Mouse (Mus musculus): Measurements from ENCODE around the gene Prrt3.

Prrt3 gene

DNA sequence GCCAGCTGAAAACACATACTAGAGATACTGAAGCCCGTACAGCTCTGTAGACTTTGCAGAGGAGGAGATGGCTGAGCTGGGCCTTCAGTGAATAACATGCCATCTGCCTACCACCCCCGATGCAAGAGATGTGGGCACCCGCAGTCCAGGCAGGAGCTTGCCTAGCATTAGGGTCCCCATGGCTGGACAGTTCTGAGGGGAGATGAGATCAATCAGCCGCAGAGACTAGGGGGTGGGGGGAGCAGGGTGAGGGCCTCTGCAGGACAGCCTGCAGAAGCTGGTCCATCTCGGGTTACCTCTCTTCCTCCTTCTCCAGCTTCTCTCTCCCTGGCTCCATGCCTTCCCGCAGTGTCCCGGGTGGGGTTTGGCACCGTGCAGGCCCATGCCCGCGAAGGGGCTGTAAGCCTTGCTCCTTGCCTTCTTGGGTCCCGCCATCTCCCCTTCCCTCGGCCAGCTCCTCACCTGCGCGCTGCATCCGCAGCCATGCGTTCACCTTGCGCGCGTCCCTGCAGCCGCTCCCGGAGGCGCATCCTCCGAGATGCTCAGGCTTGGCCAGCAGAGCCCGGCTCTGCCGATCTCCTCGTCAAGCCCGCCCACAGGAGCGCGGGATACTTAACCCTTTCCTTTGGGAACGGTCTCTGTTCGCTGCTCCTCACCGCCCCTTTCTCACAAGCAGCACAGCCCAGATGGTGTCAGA lies at the start of gene Prrt3:
Prrt3 (minus strand) TSS at position 544 of the 697 bp plus-strand sequence.
- DNase-seq, result peak; percentile 85

DNA sequence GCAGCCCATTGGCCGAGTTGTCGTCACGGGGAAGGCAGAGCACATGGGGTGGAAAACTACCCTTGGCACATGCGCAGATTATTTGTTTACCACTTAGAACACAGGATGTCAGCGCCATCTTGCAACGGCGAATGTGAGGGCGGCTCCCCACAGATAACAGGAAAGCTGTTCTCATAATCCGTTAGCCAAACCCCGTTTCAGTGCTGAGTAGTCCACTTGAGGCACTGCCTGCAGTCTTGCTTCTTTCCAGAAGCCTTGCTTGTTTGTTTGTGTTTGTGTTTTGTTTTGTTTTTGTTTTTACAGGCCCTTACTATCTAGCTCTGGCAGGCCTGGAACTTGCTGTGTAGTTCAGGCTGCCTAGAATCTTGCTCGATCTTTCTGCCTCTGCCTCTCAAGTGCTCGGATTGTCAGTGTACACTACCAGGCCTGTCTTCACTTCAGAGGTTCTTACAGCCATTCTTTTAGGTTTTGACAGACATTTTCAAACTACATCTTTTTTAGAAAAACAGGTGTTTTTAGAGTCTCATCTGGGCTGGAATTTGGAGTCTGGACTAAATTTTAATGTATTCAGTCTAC lies 42.3 kb upstream of the Prrt3 start:
- no peak for DNase-seq

DNA sequence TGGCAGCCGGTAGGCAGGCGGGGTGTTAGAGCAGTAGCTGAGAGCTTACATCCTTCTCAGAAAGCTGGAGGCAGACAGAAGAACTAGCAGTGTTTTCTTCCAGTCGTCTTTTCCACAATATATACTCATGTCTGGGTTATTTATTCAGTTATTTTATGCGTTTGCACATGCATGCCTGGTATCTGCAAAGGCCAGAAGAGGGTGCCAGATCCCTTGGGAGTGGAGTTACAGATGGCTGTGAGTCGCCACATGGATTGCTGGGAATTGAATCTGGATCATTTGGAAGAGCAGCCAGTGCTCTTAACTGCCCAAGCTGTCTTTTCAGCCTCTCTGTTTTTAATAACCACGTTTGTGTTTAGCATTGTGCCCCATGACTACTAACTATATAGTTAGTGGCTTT lies 39.9 kb upstream of the Prrt3 start:
- no peak for DNase-seq

DNA sequence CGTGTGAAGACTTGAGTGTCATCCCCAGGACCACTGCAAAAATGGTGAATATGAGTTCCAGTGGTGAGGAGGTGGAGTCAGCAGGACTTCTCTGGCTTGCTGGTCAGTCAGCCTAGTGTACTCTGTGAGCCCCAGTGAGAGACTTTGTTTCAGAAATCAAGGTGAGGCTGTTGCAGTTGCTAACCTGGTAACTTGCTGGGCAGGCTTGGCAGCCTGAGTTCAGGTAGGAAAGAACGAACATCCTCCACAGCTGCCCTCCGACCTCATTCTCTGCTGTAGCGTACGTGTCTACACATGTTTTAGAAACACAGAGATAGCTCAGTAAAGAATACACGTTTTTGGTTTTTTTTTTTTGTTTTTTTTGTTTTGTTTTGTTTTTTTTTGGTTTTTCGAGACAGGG lies 33.2 kb upstream of the Prrt3 start:
- DNase-seq, result no peak

DNA sequence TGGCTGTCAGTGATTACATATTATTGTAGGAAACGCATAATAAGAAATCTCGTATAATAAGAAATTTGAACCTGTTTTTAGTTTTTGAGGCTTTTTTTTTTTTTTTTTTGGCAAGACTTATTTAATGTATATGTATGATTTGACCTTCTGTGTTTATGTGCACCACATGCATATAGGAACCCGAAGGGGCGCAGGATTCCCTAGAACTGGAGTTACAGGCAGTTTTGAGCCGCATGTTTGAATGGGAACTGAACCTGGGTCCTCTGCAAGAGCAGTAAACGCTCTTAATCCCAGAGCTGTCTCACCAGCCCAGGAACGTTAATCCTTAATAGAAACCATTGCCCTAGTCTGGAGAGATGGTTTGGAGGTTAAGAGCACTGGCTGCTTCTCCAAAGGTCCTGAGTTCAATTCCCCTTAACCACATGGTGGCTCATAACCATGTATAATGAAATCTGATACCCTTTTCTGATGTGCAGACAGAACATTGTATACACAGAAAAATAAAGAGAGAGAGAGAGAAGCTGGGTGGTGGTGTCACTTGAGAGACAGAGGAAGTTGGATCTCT lies 30.2 kb upstream of the Prrt3 start:
- no peak for DNase-seq

DNA sequence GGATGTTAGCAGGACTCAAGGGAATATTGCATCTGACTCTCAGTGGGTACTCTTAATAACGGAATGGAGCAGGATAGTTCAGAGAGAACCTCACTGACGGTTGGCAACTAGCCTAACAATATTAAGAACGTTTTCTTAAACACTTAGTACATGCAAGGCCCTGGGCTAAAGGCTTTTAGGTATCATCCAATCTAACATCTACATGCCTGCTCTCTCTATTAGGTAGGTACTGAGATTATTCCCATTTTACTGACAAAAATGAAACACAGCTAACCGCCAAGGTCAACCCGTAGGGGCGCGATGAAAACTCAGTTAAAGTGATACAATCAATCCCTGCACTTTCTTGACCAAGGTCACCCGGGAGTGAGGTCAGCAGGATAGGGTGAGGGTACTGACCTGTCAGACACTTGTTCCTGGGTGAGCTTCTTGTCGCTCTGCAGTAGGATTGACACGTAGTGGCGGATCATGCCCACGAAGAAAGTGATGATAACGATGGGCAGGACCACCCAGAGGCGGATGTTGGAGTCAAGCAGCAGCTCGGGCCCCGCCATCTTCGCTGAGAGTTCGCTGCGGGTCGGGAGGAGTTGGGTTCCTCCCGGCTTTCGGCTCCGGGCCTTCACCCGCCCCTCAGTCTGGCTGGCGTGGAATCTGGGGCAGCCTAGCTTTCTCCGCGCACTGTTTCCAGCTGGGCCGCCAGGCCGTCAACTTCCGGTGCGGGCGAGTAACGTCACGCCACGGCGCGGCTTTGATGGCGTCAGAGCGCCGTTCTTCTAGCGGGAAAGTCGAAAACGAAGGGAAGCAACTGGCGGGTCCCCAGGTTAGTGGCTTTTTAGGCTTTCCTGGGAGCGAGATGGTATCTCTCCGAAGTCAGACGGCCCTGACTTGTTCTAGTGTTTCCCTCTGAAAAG lies 29.5 kb upstream of the Prrt3 start, which contains the start of the genes Emc3 and Fancd2:
Emc3 (minus strand) TSS at position 721 of the 908 bp plus-strand sequence.
Fancd2 (plus strand) TSS at position 751 of the 908 bp plus-strand sequence.
- peak; percentile 91 for DNase-seq

DNA sequence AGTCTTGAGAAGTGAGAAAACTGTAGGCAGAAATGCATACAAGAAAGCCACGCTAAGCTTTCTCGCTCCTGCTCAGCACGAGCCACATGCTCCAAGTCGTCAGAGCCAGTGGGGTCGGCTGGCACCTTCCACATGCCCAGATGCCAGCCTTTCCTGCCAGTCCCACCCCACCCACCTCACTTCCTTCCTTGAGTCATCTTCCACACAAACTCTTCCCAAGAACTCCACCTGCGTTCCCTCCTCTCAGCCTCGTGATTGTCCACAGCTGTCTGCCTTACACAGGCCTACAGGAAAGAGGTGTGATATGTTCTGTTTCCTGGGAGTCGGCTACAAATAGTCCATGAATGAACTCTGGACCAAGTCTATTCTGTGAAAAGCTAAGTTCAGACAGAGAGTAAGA lies 21.7 kb upstream of the Prrt3 start:
- DNase-seq, result peak; percentile 42

DNA sequence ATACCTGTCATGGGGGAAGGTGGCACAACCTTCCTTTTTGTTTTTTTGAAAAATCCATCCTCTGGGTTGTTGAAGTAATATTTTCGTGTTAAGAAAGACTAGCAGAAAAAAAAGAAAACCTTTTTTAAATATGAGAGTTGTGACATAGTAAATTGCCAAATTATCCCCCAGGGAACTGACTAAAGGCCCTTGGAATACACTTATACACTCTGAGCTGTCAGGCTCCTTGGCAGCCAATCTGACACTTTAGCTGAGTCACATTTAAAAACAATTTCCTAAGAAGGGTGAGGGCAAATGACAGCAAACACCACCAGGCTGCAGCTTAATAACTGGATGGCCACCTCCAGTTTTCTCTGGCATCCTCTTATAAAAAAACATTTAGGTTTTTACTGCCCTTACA lies 20.6 kb upstream of the Prrt3 start:
- DNase-seq, result no peak

DNA sequence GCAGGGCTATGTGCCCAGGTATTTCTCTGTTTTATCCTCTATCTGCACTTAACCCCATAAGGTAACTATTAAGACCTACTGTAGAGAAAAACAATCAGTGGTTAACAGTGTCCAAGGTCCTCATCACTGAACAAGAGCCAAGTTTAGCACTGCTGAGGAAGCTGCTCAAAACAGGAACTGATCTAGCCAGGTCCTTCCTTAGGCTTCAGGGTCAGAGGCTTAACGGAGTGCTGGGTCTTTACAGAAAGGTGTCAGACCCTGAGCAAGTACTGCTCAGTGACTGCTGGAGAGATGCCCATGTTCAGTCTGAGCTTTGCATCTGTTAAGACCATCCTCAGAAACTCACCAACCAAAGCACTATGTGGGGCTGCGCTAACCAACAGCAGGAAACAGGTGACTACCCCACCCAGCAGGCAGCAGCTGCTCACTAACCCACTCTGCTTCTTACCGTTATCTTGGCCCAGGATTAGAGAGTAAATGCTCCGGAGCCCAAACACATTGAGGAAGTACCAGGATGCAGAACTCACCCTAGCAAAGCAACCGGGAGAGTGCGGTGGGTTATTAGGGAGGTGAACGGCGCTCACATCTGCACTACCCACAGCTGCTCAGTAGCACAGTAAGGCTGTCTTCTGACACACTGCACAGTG lies 15.8 kb upstream of the Prrt3 start:
- DNase-seq, result no peak

DNA sequence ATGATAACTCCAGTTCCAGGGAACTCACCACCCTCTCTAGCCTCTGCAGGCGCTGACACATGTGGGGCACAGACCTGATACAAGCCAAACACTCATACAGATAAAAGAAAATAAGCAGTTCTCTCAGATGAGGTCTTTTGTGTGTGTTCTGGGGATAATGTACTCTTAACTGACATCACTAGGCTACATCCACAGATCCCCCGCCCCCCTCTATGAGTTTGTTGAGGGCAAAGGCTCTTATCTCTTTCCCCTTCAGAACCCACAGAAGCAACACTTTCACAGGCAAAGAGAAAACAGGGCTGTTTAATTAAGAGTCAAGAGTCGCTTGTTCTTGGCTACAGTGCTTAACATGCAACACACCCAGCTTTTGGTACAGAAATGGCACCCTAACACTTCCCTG lies 12.9 kb upstream of the Prrt3 start:
- DNase-seq, result no peak

DNA sequence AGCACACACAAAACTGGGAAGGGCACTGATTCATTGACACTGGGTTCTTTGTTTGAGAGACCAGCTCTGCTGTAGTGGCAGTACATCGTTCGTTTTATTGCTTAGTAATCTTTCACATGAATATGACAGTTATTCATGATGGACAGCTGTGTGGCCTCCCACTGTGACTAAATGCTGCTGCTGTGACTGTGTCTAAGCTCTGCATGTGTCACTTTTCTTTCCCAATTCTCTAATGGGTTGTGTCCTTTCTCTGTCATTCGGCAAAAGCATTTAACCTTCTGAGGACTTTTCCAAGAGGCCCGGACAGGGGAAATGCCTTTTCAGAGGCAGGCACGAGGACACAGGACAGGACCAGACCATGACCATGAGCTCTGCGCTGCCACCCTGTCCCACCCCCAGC lies 12.2 kb upstream of the Prrt3 start:
- no peak for DNase-seq

DNA sequence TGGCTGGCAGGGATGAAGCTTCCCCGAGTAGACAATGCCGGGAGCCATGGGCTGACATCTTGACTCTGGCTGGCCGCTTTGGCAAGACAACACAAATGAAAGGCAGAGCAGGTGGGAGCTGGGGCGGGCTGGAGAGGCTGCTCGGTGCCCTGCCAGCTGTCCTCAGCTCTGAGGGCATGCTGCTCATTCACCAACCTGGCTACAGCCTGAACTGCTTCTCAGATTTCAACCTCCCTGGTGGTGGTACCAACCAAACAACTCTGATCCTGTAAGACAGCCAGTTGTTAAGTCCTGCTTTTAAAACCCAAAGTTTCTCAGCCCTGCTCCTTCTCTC lies 7.2 kb upstream of the Prrt3 start:
- DNase-seq, result no peak

DNA sequence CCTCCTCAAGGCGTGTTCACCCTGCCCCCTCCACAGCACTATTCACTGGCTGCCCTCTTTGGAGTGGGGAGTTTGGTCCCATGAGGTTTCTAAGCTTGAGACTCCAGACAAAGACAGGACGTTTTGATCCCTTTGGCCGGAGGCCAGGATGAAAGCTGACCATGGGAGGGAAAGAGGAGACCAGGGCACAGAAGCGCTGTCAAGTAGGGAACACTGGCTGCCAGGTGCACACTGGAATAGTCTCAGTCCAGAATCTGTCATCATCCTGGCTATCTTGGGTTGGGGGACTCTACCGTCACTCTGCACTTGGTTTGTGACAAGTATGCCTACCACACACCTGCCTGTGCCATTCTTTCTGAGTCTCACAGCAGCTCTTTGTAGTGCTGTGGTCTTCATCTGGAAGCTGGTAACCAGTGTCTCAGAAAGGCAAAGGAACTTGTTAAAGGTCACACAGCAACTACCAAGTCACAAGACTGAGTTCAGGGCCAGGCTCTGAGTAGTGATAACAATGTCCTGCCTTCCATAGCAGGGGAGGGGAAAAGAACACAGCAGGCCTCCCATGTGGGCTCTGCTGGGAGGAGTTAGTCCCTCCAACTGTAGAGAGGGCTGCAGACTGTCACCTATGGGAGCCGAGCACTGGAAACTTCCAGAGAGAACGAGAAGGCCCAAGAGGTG lies 6.7 kb upstream of the Prrt3 start:
- no peak for DNase-seq

DNA sequence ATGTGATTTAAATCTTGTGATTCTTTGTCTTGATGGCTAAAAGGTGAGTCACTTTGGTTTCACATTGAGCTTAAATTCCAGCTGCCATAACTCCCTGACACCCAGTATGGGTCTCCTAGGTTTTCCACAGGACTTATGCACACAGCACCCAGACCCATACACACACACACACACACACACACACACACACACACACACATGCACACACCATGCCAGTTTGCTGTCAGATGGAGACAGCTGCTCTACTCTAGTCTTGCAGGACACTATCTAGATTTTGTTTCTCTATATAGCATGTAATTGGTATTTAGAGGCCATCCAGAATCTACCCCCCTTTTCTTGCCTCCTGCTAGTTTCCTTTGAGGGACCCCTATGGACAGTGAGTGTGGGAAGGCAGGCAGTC lies 5.4 kb upstream of the Prrt3 start:
- DNase-seq, result no peak

DNA sequence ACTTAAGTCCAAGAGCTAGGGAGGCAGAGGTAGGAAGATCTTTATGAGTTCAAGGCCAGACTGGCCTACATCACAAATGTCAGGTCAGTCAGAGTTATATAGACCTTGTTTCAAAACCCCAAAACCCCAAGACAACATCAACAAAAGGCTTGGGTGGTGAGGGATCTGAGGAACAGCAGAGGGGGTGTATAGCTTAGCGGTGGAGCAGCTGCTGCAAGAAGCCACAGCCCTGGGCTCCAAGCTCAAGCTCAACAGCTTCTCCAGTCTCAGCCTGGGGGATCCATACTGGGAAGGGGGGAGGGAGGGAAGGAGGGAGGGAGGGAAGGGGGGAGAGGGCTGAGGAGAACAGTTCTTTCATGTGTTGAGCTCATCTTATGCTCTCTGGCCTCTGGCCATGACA lies 4.0 kb upstream of the Prrt3 start:
- DNase-seq, result no peak

DNA sequence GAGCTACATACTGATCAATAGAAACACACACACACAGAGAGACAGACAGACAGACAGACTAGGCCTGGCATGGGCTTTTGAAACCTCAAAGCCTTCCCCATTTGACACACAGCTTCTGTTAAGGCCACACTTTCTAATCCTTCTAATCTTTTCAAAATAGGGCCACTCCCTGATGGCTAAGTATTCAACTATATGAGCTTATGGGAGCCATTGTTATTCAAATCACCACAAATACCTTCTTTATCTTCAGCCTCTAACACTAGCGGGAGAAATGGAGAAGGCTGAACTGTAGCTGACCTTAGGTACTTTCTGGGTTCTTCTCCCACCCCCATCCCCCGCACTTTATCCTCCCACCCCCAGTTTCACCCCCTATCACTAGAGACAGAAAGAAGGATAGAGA lies 1.1 kb upstream of the Prrt3 start:
- no peak for DNase-seq

DNA sequence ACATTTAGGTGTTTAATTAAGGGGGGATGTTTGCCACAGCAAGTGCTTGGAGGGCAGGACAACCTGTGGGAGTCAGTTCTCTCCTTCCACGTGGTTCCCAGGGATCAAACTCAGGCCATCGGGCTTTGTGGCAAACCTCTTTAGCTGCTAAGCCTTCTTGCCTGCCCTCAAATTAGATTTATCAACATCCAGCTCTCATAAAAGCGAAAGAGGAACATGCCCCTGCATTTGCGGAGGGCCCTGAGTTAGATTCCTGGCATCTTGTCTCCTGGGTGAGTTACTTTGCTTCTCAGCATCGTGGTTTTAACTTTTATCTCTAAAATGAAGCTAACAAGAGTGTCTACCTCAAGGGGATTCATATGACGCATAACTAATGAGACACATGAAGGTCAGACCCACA lies 2.4 kb downstream of the Prrt3 start:
- no peak for DNase-seq

DNA sequence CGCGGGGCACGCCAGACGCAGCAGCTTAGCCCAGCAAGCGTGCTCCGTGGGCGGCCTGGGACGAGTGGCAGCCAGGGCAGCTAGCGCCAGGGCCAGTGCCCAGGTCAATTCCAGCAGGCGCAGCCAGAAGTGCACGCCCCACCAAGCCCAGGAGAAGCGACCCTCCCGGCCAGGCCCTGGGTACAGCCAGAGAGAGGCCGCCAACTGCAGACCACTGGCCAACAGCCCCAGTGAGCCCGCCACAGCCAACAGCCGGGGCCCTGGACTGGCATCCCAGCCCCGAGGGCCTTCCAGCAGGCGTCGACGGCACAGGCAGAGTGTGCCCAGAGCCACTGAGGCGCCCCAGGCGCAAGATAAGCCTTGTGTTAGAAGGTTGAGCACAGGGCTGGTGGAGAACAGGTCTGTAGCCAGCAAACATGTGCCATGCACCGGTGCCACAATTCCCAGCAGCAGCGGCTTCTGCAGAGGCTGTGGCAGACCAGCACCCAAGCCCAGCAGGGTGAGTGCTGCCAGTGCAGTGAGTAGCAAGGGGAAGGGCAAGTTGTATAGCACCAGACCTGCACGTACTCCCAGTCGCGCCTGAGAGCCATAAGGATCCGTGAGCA lies 6.6 kb downstream of the Prrt3 start:
- DNase-seq, result no peak

DNA sequence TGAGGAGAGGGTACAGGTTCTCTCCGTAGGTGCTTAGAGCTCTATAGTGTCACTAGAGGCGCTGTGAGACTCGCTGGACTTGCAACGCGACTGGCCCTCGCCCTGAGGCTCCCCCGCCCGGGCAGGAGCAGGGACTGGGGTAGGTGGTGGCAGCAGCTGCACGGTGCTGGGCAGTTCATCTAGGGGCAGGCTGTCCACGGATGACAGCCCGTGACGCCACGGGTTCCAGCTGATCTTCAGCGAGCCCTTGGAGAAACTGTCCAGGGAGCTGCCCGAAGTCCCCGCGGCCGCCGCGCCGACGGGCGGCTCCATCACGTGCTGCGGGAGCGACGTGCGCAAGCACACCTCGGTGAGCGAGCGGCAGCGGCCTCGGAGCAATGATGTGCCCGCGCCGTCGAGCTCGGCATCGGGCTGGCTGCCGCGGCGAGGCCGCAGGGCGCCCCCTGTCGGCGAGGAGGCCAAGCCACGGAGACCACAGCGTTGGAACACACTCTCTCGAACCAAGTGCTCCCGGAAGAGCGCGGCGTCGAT lies 7.4 kb downstream of the Prrt3 start:
- DNase-seq, result peak; percentile 70

DNA sequence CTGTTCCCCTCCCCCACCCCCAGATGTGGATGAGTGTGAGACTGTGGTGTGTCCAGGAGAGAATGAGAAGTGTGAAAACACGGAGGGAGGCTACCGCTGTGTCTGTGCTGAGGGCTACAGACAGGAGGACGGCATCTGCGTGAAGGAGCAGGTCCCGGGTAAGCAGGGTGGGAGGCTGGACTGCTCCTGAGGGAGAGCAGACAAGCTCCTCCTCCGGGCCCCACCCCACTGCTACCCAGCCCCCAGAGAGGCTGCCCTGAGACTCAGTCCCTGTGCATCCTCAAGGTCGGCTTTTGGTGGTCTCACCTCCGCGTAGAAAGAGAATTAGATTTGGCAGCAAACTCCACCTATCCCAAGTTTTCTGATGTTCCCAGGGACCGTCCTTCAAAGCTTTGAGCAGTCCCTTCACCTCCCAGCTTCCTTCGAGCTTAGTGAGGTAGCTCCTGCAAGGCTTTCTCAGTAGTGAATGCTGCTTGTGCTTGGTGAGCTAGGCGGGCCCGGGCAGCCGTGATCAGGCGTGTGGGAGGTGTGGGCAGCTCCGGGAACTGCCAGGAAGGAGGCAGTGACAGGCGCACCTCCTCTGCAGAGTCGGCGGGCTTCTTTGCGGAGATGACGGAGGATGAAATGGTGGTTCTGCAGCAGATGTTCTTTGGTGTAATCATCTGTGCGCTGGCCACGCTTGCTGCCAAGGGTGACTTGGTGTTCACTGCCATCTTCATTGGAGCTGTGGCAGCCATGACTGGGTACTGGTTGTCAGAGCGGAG lies 9.4 kb downstream of the Prrt3 start:
- peak; percentile 73 for DNase-seq

DNA sequence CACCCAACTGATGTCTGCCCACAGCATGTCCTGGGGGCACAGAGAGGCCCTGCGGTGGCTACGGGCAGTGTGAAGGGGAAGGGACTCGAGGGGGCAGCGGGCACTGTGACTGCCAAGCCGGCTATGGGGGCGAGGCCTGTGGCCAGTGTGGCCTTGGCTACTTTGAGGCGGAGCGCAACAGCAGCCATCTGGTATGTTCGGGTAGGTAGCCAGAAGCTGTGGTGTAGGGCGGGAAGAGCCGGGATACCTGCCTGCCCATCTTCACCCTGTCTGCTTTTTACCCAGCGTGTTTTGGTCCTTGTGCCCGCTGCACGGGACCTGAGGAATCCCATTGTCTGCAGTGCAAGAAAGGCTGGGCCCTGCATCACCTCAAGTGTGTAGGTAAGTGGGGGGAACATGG lies 12.3 kb downstream of the Prrt3 start:
- no peak for DNase-seq

Data from right cerebral cortex, postnatal 25 days (tissue).